Mouse (Mus musculus) heart, embryonic 14.5 days (tissue): ENCODE measurements at regions not wholly inside any gene's neighbourhood (a gene's known extent, or its start where the extent isn't known, plus 50 kb on each side); places are given as distances from the start of the nearest gene placed in this dataset.
A peak's percentile ranks its signal among the peaks of the same experiment; 100 is the strongest.

Experiments
- ATAC-seq: fragments of 200-750 bp; cut with Nextera tagmentation; 2 replicates; pipeline ENCODE4 v1.8.0; 2017; ENCODE audit warnings: low read depth, moderate TSS enrichment; ENCODE audit not compliant: insufficient number of reproducible peaks, insufficient read depth, low FRiP score
- H3K27ac ChIP-seq, 2 experiments: fragments of 200-500 bp in 1 of 2; fragments of 300-500 bp in 1 of 2; sonication (generic) in 1 of 2; replicated peaks in 1 of 2; 2 replicates each; pipeline ENCODE4 v1.5.1; 2012 to 2014; ENCODE audit warnings: low read depth in 2 of 2, low read length in 2 of 2, control low read depth in 1 of 2, mild to moderate bottlenecking in 1 of 2, mixed read lengths in 1 of 2; ENCODE audit not compliant: control insufficient read depth in 1 of 2, insufficient read depth in 1 of 2
- H3K27me3 ChIP-seq: fragments of 300-500 bp; sonication (generic); 2 replicates; pipeline ENCODE4 v1.6.1; 2014; ENCODE audit warnings: mild to moderate bottlenecking, low read length, control low read depth; ENCODE audit not compliant: control insufficient read depth, insufficient read depth
- H3K36me3 ChIP-seq: fragments of 300-500 bp; sonication (generic); 2 replicates; pipeline ENCODE4 v1.6.1; 2014; ENCODE audit warnings: mild to moderate bottlenecking, control low read depth, low read length, mixed read lengths; ENCODE audit not compliant: control insufficient read depth, insufficient read depth
- H3K4me1 ChIP-seq, 2 experiments: fragments of 200-500 bp in 1 of 2; fragments of 300-500 bp in 1 of 2; sonication (generic) in 1 of 2; 2 replicates each; pipeline ENCODE4 v1.6.1; 2012 to 2014; ENCODE audit warnings: low read length in 2 of 2, control low read depth in 1 of 2, mixed read lengths in 1 of 2; ENCODE audit not compliant: control insufficient read depth in 2 of 2, insufficient read depth in 2 of 2
- H3K4me2 ChIP-seq: fragments of 300-500 bp; sonication (generic); 2 replicates; pipeline ENCODE4 v1.6.1; 2014; ENCODE audit warnings: mild to moderate bottlenecking, low read length
- H3K4me3 ChIP-seq, 2 experiments: fragments of 200-500 bp in 1 of 2; fragments of 300-500 bp in 1 of 2; sonication (generic) in 1 of 2; 2 replicates each; pipeline ENCODE4 v1.5.1; 2012 to 2014; ENCODE audit warnings: low read length in 2 of 2, mild to moderate bottlenecking in 2 of 2, control low read depth in 1 of 2, low read depth in 1 of 2, moderate library complexity in 1 of 2; ENCODE audit not compliant: control insufficient read depth in 1 of 2, insufficient read depth in 1 of 2
- H3K9ac ChIP-seq: fragments of 300-500 bp; sonication (generic); 2 replicates; pipeline ENCODE4 v1.6.1; 2014; ENCODE audit warnings: mild to moderate bottlenecking, low read length
- H3K9me3 ChIP-seq: fragments of 300-500 bp; sonication (generic); 2 replicates; pipeline ENCODE4 v1.6.1; 2016; ENCODE audit warnings: low read length, control low read depth; ENCODE audit not compliant: control insufficient read depth
- WGBS: fragments of 180-500 bp; shearing (Covaris S2); extraction: QIAGEN DNeasy Blood & Tissue Kit; methylation state at CpG from one replicate; pipeline ENCODE4 v1.1.7; 2014; 5-methylcytosine and 5-hydroxymethylcytosine counted together

DNA sequence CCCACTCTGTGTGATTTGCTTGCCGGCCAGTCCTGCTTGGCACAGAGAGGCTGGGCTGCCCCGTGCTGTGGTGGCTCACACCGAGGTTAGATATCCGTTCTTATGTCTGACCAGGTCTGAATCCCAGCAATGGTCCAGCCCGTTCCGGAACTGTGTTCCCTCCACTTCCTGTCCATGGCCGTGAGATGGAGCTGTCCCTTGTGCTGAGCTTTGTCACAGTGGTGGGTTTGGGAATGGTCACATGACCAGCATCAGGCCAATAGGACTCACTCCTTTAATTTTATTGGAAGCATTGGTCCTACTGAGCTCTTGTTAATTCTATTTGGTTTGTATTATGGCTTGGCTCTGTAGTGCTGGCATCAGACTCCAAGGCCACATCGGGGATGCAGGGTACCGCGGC lies 132.9 kb upstream of the Zfp64 start:
- H3K4me2 ChIP-seq: no peak overlapping the region
- H3K9me3 ChIP-seq: peaks cover 10% of the 10 kb centered on the region; the same call in 1 of the 2 replicates
- H3K4me1 ChIP-seq: no peaks in the 10 kb centered on the region
- H3K27ac ChIP-seq: no peak overlapping the region
- H3K4me3 ChIP-seq: no peak overlapping the region
- 75% methylated on average over 10 of the region's 10 CpGs for WGBS
- no peaks in the 10 kb centered on the region for H3K36me3 ChIP-seq
- H3K9ac ChIP-seq: no peak overlapping the region
- ATAC-seq: no peak
- no peaks in the 10 kb centered on the region for H3K27me3 ChIP-seq

DNA sequence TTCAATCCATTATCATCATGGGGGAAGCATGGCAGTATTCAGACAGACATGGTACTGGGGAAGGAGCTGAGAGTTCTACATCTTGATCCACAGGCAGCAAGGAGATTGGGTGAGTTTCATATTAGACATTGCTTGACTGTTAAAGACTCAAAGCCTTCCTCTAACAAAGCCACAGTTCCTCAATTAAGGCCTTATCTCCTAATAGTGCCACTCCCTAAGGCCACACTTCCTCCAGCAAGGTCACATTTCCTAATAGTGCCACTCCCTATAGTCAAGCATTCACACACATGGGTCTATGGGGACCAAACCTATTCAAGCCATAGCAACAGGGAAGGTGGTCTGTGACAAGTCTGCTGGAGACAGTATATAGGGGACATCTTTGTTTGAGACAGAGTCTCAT lies 115.9 kb upstream of the Zfp64 start:
- no peaks in the 10 kb centered on the region for H3K4me1 ChIP-seq
- ATAC-seq: no peak
- no peaks in the 10 kb centered on the region for H3K36me3 ChIP-seq
- H3K27me3 ChIP-seq: no peaks in the 10 kb centered on the region
- H3K4me2 ChIP-seq: no peak overlapping the region
- no peak overlapping the region for H3K27ac ChIP-seq
- H3K9me3 ChIP-seq: peaks cover 13% of the 10 kb centered on the region
- no peak overlapping the region for H3K9ac ChIP-seq
- H3K4me3 ChIP-seq: no peak overlapping the region

DNA sequence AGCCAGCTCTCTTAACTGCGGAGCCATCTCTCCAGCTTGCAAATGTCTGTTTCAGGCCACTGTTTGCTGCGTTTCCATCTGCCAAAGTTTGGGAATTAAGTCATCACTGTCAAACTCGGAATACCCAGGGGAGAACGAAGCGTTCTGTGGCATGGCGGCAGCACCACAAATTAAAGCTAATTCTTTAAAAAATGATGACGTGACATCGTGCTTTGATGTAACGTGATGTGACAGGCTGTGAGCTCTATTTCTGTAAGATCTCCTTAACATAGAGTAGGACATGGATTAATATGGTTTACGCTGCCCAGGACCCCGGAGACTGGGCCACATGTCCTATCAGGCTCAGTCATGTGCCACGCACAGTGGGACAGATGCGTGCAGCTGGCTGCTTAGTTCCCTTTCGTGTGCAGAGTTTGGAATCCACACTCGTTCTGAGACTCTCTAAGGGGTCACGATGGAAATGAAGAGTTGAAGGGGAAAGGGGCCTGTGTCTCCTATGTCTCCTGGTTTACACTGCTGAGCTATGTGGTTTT lies 109.8 kb upstream of the Zfp64 start:
- 87% methylated on average over 16 of the region's 16 CpGs for WGBS
- peaks cover 4% of the 10 kb centered on the region for H3K9me3 ChIP-seq
- no peaks in the 10 kb centered on the region; the same call in 1 of the 2 replicates for H3K27me3 ChIP-seq
- no peak overlapping the region for H3K4me3 ChIP-seq
- H3K4me1 ChIP-seq: peaks cover 0 to 4% of the 10 kb centered on the region in 2 experiments; a peak in 1 of 4 replicates
- no peak for ATAC-seq
- no peak overlapping the region for H3K4me2 ChIP-seq
- H3K36me3 ChIP-seq: no peaks in the 10 kb centered on the region
- H3K27ac ChIP-seq: no peak overlapping the region
- no peak overlapping the region for H3K9ac ChIP-seq

DNA sequence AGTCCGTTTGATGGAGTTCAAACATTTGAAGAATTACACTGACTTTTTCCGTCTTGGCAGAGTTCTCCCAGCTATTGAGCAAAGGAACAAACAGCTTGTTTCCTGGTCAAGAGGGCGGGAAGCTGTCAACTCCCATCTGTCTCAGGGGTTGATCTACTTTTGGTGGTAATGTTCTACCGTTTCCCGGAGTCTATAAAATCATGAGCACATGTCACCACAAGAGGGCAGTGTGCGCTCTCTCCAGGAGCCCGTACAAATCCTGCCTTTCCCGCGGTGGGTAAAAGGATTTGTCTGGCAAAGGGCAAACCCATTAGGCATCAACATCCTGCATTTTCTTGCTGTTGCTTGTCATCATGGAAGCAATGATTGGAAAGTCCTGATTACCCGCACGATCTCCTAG lies 106.1 kb upstream of the Zfp64 start:
- Histone ChIP-seq H3K27me3 (no peaks in the 10 kb centered on the region; the same call in 1 of the 2 replicates), H3K27ac (no peak overlapping the region), H3K4me3 (no peak overlapping the region), H3K9me3 (no peaks in the 10 kb centered on the region; the same call in 1 of the 2 replicates), H3K4me2 (peak overlapping the region; percentile 26; the same call in 1 of the 2 replicates), H3K4me1 (peaks cover 0 to 4% of the 10 kb centered on the region in 2 experiments; a peak in 1 of 4 replicates), H3K36me3 (no peaks in the 10 kb centered on the region), H3K9ac (no peak overlapping the region)
- 6% methylated on average over 11 of the region's 11 CpGs for WGBS
- ATAC-seq: no peak; the same call in 1 of the 2 replicates

DNA sequence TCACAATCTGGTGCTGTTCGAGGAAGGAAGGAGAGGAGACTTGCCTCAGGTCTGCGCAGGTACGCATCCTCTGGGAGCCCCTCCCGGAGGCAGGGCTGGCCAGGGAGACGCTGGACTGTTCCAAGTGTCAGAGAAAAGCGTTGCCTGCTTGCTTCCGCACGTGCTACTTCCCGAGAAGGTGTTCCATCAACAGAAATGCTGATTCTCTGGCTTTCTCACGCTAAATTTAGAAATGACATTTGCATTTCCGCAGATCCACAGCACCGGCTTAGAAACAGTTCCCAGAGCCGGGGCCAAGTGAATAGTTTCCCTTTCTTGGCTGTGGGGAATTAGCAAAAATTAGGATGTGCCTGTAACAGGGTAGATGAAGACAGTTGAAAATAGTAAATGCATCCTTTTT lies 105.1 kb upstream of the Zfp64 start:
- Histone ChIP-seq H3K4me3 (no peak overlapping the region), H3K27me3 (no peaks in the 10 kb centered on the region; the same call in 1 of the 2 replicates), H3K36me3 (no peaks in the 10 kb centered on the region), H3K9ac (no peak overlapping the region; the same call in 1 of the 2 replicates), H3K27ac (no peak overlapping the region), H3K4me1 (peaks cover 0 to 4% of the 10 kb centered on the region in 2 experiments; a peak in 1 of 4 replicates), H3K9me3 (no peaks in the 10 kb centered on the region; the same call in 1 of the 2 replicates), H3K4me2 (0 out of 2 replicates have a peak overlapping the region, but pooled peaks have one; percentile 18)
- WGBS: 19% methylated on average over 13 of the region's 13 CpGs
- no peak for ATAC-seq

DNA sequence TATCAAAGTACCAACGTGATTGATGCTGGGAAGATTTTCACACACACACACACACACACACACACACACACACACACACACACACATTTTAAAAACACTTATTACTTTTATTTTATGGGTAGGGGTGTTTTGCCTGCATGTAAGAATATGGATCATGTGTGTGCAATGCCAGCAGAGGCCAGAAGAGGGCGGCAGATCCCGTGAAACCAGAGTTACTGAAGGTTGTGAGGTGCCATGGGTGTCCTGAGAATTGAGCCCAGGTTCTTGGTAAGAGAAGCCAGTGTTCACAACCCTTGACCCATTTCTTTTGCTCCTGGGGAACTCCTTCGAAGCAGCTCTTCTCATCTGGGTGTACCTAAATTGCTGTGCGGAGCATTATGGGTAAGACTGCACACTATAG lies 102.4 kb upstream of the Zfp64 start:
- 73% methylated on average over 5 of the region's 5 CpGs for WGBS
- no peak overlapping the region for H3K4me3 ChIP-seq
- no peaks in the 10 kb centered on the region for H3K36me3 ChIP-seq
- no peak overlapping the region for H3K4me2 ChIP-seq
- no peaks in the 10 kb centered on the region; the same call in 1 of the 2 replicates for H3K27me3 ChIP-seq
- no peak overlapping the region for H3K27ac ChIP-seq
- peaks cover 0 to 4% of the 10 kb centered on the region in 2 experiments; a peak in 1 of 4 replicates for H3K4me1 ChIP-seq
- no peak for ATAC-seq
- H3K9ac ChIP-seq: no peak overlapping the region
- no peaks in the 10 kb centered on the region; the same call in 1 of the 2 replicates for H3K9me3 ChIP-seq

DNA sequence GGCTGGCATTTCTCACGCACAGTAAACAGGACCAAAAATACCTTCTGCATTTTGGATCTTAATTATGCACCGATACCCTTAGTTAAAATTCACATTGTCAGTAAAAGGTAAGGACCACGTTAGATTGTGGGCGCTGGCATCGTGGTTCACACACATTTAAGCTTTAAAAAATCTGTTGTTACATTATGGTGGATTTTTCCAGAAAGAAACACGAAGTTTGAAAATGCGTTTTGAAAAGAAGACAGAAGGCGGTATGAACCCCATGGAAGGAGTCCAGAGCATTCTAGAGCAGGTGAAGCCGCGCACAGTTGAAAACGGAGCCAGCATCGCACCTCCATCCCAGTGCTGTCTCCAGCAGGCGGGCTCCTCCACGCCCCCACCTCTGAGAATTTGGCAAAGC lies 94.6 kb upstream of the Zfp64 start:
- Histone ChIP-seq H3K36me3 (no peaks in the 10 kb centered on the region), H3K9ac (no peak overlapping the region), H3K4me2 (no peak overlapping the region), H3K9me3 (no peaks in the 10 kb centered on the region), H3K27me3 (no peaks in the 10 kb centered on the region), H3K4me3 (no peak overlapping the region), H3K27ac (no peak overlapping the region), H3K4me1 (no peaks in the 10 kb centered on the region)
- WGBS: 83% methylated on average over 14 of the region's 14 CpGs
- no peak for ATAC-seq

DNA sequence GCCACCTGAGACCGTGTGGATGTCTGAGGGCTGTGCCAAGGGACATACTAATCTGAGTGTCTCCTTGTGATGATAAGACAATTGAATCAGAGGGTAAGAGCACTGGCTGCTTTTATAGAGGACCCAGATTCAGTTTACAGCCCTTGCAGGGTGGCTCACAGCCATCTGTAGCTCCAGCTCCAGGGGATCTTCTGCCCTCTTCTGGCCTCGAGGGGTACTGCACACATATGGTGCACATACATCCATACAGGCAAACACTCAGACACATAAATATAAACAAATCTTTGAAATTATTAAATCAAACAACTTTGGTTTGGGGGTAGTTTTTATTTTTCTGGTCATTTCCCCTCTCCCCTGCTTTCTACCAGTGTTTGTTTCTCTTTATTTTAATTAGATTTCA lies 86.4 kb upstream of the Zfp64 start:
- H3K36me3 ChIP-seq: no peaks in the 10 kb centered on the region
- WGBS: 59% methylated on average over 2 of the region's 2 CpGs
- no peaks in the 10 kb centered on the region for H3K4me1 ChIP-seq
- H3K4me3 ChIP-seq: no peak overlapping the region
- no peaks in the 10 kb centered on the region for H3K27me3 ChIP-seq
- peaks cover 3% of the 10 kb centered on the region; the same call in 1 of the 2 replicates for H3K9me3 ChIP-seq
- no peak overlapping the region for H3K27ac ChIP-seq
- H3K4me2 ChIP-seq: no peak overlapping the region
- no peak overlapping the region for H3K9ac ChIP-seq
- no peak for ATAC-seq
